In the genomic region with DNA sequence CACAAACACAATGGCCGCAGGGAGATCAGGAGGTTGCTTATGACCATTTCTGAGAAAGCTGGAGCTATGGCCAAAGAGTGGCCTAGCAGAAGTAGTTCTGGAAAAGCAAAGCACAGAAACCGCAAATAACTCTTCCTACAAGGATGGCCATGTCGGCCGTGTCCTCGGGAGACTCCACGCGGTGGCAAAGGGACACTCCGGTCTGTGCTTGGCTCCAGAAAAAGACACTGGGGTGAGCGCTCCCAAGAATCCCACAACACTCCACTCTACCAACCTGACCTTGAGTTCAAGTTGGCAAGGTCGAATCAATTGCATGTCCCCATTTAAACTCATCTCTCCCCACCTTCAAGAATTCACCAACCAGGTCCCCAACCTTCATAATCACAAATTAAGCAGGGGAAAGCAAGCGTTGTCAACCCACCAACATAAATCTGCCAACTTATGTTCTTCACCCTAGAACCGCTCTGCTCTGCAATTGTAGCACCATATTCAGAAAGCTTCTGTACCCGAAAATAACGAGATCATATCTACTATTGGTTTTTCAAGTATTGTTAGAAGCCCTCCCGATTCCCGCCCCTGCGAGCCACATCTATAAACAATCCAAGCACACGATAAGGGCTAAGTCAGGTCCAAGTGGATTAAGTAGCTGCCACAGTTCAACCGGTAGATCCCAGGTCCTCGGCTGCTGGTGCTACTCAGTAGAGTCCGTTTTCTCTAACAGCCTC, we compare ENCODE assay signal across 8 mouse cellular contexts. TPM values are rescaled to one million over a fixed set of nuclear protein-coding genes. Genes with fewer than 3 reads are reported as not detected.
DNase-seq lines count a peak whose midpoint lies in the region; ATAC-seq and TF ChIP-seq lines count a peak whose summit lies in the region.

No protein-coding gene starts in this region.

- H3K27me3 ChIP-seq in ES-Bruce4 (ENCODE audit: control insufficient read depth, insufficient read depth, low read length, poor library complexity, severe bottlenecking) = peaks cover 2% of the 10 kb centered on the region; the same call in 1 of the 2 replicates
- H3K27me3 ChIP-seq in embryonic facial prominence, embryonic 10.5 days (replicated peaks; ENCODE audit: low read depth, poor library complexity, severe bottlenecking) = peaks cover 22% of the 10 kb centered on the region
- H3K27me3 ChIP-seq in liver, embryonic 13.5 days = no peaks in the 10 kb centered on the region
- no peaks in the 10 kb centered on the region for H3K27me3 ChIP-seq in stomach, embryonic 15.5 days (replicated peaks)

- TF ChIP-seq EP300 in ES-Bruce4 (IDR thresholded peaks at IDR 0.05; ENCODE audit: insufficient read depth, low read depth, low read length) = no peak

- no peak; the same call in 1 of the 2 replicates for ATAC-seq in liver, embryonic 13.5 days (ENCODE audit: low read depth)
- ATAC-seq in stomach, embryonic 15.5 days (ENCODE audit: insufficient read depth, low FRiP score, low read depth) = no peak

- no peak for TF ChIP-seq CTCF in ES-Bruce4 (IDR thresholded peaks at IDR 0.05; ENCODE audit: low read depth, low read length)

- TF ChIP-seq POLR2A in ES-Bruce4 (IDR thresholded peaks at IDR 0.05; ENCODE audit: insufficient read depth, low read length) = no peak

- H3K4me2 ChIP-seq in liver, embryonic 13.5 days = peak overlapping the region; percentile 90
- H3K4me2 ChIP-seq in stomach, embryonic 15.5 days = peak overlapping the region; percentile 99

- intact Hi-C loops in heart, postnatal 14 days (cut with DNase I) = loop anchor here (2.0 to 5.0 kb wide), 2 partner anchors 14 to 44 kb away; a partner anchor contains a TSS

- peaks cover 6% of the 10 kb centered on the region for H3K4me1 ChIP-seq in ES-Bruce4 (ENCODE audit: control insufficient read depth, insufficient read depth, low read length)
- H3K4me1 ChIP-seq in embryonic facial prominence, embryonic 10.5 days = peaks cover 33% of the 10 kb centered on the region
- peaks cover 63% of the 10 kb centered on the region for H3K4me1 ChIP-seq in liver, embryonic 13.5 days (replicated peaks)
- peaks cover 13% of the 10 kb centered on the region for H3K4me1 ChIP-seq in stomach, embryonic 15.5 days

- H3K36me3 ChIP-seq in ES-Bruce4 (ENCODE audit: control insufficient read depth, insufficient read depth, low read length, poor library complexity, severe bottlenecking) = no peaks in the 10 kb centered on the region
- H3K36me3 ChIP-seq in embryonic facial prominence, embryonic 10.5 days (replicated peaks) = no peaks in the 10 kb centered on the region
- H3K36me3 ChIP-seq in liver, embryonic 13.5 days = no peaks in the 10 kb centered on the region
- H3K36me3 ChIP-seq in stomach, embryonic 15.5 days = no peaks in the 10 kb centered on the region

- no peaks in the 10 kb centered on the region for H3K9me3 ChIP-seq in ES-Bruce4 (replicated peaks; ENCODE audit: control insufficient read depth, insufficient read depth, low read length, poor library complexity, severe bottlenecking)
- no peaks in the 10 kb centered on the region for H3K9me3 ChIP-seq in embryonic facial prominence, embryonic 10.5 days
- H3K9me3 ChIP-seq in liver, embryonic 13.5 days (replicated peaks) = no peaks in the 10 kb centered on the region
- H3K9me3 ChIP-seq in stomach, embryonic 15.5 days = no peaks in the 10 kb centered on the region

- peak overlapping the region; percentile 68 for H3K9ac ChIP-seq in ES-Bruce4 (ENCODE audit: low read depth, poor library complexity, severe bottlenecking)
- peak overlapping the region; percentile 83 for H3K9ac ChIP-seq in liver, embryonic 13.5 days
- H3K9ac ChIP-seq in stomach, embryonic 15.5 days = peak overlapping the region; percentile 74; the same call in 1 of the 2 replicates

- peak overlapping the region; percentile 69 for H3K4me3 ChIP-seq in ES-Bruce4 (ENCODE audit: low read depth, low read length)
- peak overlapping the region; percentile 85 for H3K4me3 ChIP-seq in embryonic facial prominence, embryonic 10.5 days
- peak overlapping the region; percentile 92 for H3K4me3 ChIP-seq in liver, embryonic 13.5 days (replicated peaks)
- peak overlapping the region; percentile 79 for H3K4me3 ChIP-seq in stomach, embryonic 15.5 days (replicated peaks)

- no peak overlapping the region for H3K27ac ChIP-seq in ES-Bruce4 (ENCODE audit: insufficient read depth, low read length)
- H3K27ac ChIP-seq in embryonic facial prominence, embryonic 10.5 days (replicated peaks) = peak overlapping the region; percentile 95
- peak overlapping the region; percentile 72 for H3K27ac ChIP-seq in liver, embryonic 13.5 days
- peak overlapping the region; percentile 93; the same call in 1 of the 2 replicates for H3K27ac ChIP-seq in stomach, embryonic 15.5 days

- peak; percentile 35 for DNase-seq in cerebellum, adult 8-10 months
- no peak for DNase-seq in cerebellum, postnatal 4 days (ENCODE audit: low spot score in 2 of 2)
- no peak for DNase-seq in embryonic facial prominence, embryonic 10.5 days (ENCODE audit: low spot score)
- peak; percentile 20 to 33 for DNase-seq in heart, postnatal 14 days
- DNase-seq in liver, embryonic 13.5 days = no peak
- no peak for DNase-seq in right cerebral cortex, postnatal 14 days

- WGBS in embryonic facial prominence, embryonic 10.5 days = 14% methylated on average over 21 of the region's 21 CpGs
- WGBS in liver, embryonic 13.5 days (ENCODE audit: insufficient replicate concordance) = 9% methylated on average over 21 of the region's 21 CpGs
- 13% methylated on average over 21 of the region's 21 CpGs for WGBS in stomach, embryonic 15.5 days

RNA-seq across cellular contexts. Expression of a gene that starts 1.4 kb away (rescaled TPM):
- polyA plus RNA-seq in ES-Bruce4 (2011; ENCODE audit: insufficient read depth, insufficient read length, low read depth, missing spikeins) = 7.6 and 10.0 TPM in 2 replicates
- polyA plus RNA-seq in embryonic facial prominence, embryonic 10.5 days (2016; fragmentation: Nextera tagmentation; extraction: Ambion mirVana) = 3.8 and 4.3 TPM in 2 replicates
- 1 to 10 TPM; 5.9 to 6.6 TPM for total RNA-seq in heart, postnatal 14 days (2021)
- polyA plus RNA-seq in liver, embryonic 13.5 days (2015; fragmentation: Nextera tagmentation; extraction: Ambion mirVana) = 4.6 and 6.0 TPM in 2 replicates
- 6.9 and 9.0 TPM in 2 replicates for polyA plus RNA-seq in stomach, embryonic 15.5 days (2015; fragmentation: Nextera tagmentation; extraction: Ambion mirVana)

RNA-seq across cellular contexts. Expression of a gene that starts 16.8 kb away (rescaled TPM):
- 2.1 and 2.3 TPM in 2 replicates for polyA plus RNA-seq in ES-Bruce4 (2011; ENCODE audit: insufficient read depth, insufficient read length, low read depth, missing spikeins)
- polyA plus RNA-seq in embryonic facial prominence, embryonic 10.5 days (2016; fragmentation: Nextera tagmentation; extraction: Ambion mirVana) = 9.1 and 9.2 TPM in 2 replicates
- 1 to 10 TPM; 2.5 to 3.2 TPM for total RNA-seq in heart, postnatal 14 days (2021)
- 13.7 and 14.5 TPM in 2 replicates for polyA plus RNA-seq in liver, embryonic 13.5 days (2015; fragmentation: Nextera tagmentation; extraction: Ambion mirVana)
- 12.3 and 14.1 TPM in 2 replicates for polyA plus RNA-seq in stomach, embryonic 15.5 days (2015; fragmentation: Nextera tagmentation; extraction: Ambion mirVana)

RNA-seq across cellular contexts. Expression of a gene that starts 44.7 kb away (rescaled TPM):
- 75.7 and 80.1 TPM in 2 replicates for polyA plus RNA-seq in ES-Bruce4 (2011; ENCODE audit: insufficient read depth, insufficient read length, low read depth, missing spikeins)
- 45.2 and 46.2 TPM in 2 replicates for polyA plus RNA-seq in embryonic facial prominence, embryonic 10.5 days (2016; fragmentation: Nextera tagmentation; extraction: Ambion mirVana)
- total RNA-seq in heart, postnatal 14 days (2021) = 1 to 10 TPM; 2.5 to 3.5 TPM
- polyA plus RNA-seq in liver, embryonic 13.5 days (2015; fragmentation: Nextera tagmentation; extraction: Ambion mirVana) = 25.0 and 33.6 TPM in 2 replicates
- polyA plus RNA-seq in stomach, embryonic 15.5 days (2015; fragmentation: Nextera tagmentation; extraction: Ambion mirVana) = 19.1 and 20.8 TPM in 2 replicates

RNA-seq across cellular contexts. Expression of a gene that starts 49.4 kb away (rescaled TPM):
- 23.1 and 24.5 TPM in 2 replicates for polyA plus RNA-seq in ES-Bruce4 (2011; ENCODE audit: insufficient read depth, insufficient read length, low read depth, missing spikeins)
- 36.3 and 38.9 TPM in 2 replicates for polyA plus RNA-seq in embryonic facial prominence, embryonic 10.5 days (2016; fragmentation: Nextera tagmentation; extraction: Ambion mirVana)
- 10 to 100 TPM; 10.7 to 12.9 TPM for total RNA-seq in heart, postnatal 14 days (2021)
- polyA plus RNA-seq in liver, embryonic 13.5 days (2015; fragmentation: Nextera tagmentation; extraction: Ambion mirVana) = 15.2 and 17.2 TPM in 2 replicates
- polyA plus RNA-seq in stomach, embryonic 15.5 days (2015; fragmentation: Nextera tagmentation; extraction: Ambion mirVana) = 13.7 and 14.2 TPM in 2 replicates

Comparison
In these comparisons a context has a peak if more than half of its experiments do, and no peak if none do; other contexts are left out.
1. DNase-seq: peak in cerebellum, adult 8-10 months (single experiment) and heart, postnatal 14 days (2 of 2); none in cerebellum, postnatal 4 days (0 of 2), embryonic facial prominence, embryonic 10.5 days (single experiment), liver, embryonic 13.5 days (single experiment) and right cerebral cortex, postnatal 14 days (single experiment).
2. Peak in every context shown above with its lines, with median percentiles within 50 percentile points of each other: H3K4me3 ChIP-seq and H3K9ac ChIP-seq.